Mouse (Mus musculus) forebrain, embryonic 15.5 days (tissue): ENCODE results near the gene Hes3. TPM values are rescaled to one million over a fixed set of nuclear protein-coding genes. Genes with fewer than 3 reads are reported as not detected.

Experiments
- ATAC-seq: fragments of 200-750 bp; cut with Nextera tagmentation; replicated peaks from 2 replicates; pipeline ENCODE4 v1.8.0; 2017; ENCODE audit warnings: mild to moderate bottlenecking, moderate TSS enrichment, moderate library complexity
- H3K27ac ChIP-seq: fragments of 300-500 bp; sonication (generic); replicated peaks from 2 replicates; pipeline ENCODE4 v1.5.1; 2015; ENCODE audit warnings: mild to moderate bottlenecking, inconsistent platforms
- H3K27me3 ChIP-seq: fragments of 300-500 bp; sonication (generic); 2 replicates; pipeline ENCODE4 v1.6.1; 2015; ENCODE audit warnings: inconsistent platforms
- H3K36me3 ChIP-seq: fragments of 300-500 bp; sonication (generic); 2 replicates; pipeline ENCODE4 v1.6.1; 2015; ENCODE audit warnings: mild to moderate bottlenecking, inconsistent platforms
- H3K4me1 ChIP-seq: fragments of 300-500 bp; sonication (generic); 2 replicates; pipeline ENCODE4 v1.6.1; 2015; ENCODE audit warnings: inconsistent platforms
- H3K4me2 ChIP-seq: fragments of 300-500 bp; sonication (generic); replicated peaks from 2 replicates; pipeline ENCODE4 v1.6.1; 2015; ENCODE audit warnings: mild to moderate bottlenecking, inconsistent platforms
- H3K4me3 ChIP-seq: fragments of 300-500 bp; sonication (generic); 2 replicates; pipeline ENCODE4 v1.5.1; 2015; ENCODE audit warnings: mild to moderate bottlenecking, inconsistent platforms
- H3K9ac ChIP-seq: fragments of 300-500 bp; sonication (generic); replicated peaks from 2 replicates; pipeline ENCODE4 v1.6.1; 2015; ENCODE audit warnings: mild to moderate bottlenecking, inconsistent platforms
- H3K9me3 ChIP-seq: fragments of 300-500 bp; sonication (generic); 2 replicates; pipeline ENCODE4 v1.6.1; 2016; ENCODE audit warnings: inconsistent platforms
- WGBS: fragments of 180-500 bp; shearing (Covaris S2); methylation state at CpG from one replicate; pipeline ENCODE4 v1.1.7; 2015; ENCODE audit warnings: mixed read lengths; 5-methylcytosine and 5-hydroxymethylcytosine counted together
- polyA plus RNA-seq: library from polyadenylated mRNA; unstranded; fragments of >200 nt; fragmentation: Nextera tagmentation; extraction: Ambion mirVana; gene quantifications from 2 replicates; pipeline ENCODE4 v1.2.1, GENCODE M21; 2015

Hes3 gene
- polyA plus RNA-seq, 1 experiment from 2014 or later, result 0.09 TPM

- Histone ChIP-seq H3K4me2 (0 out of 2 replicates have a peak overlapping the region, but pooled peaks have one; percentile 21), H3K9ac (no peak overlapping the region), H3K27ac (no peak overlapping the region), H3K27me3 (no peaks in the 10 kb centered on the region), H3K4me3 (peak overlapping the region; percentile 91), H3K4me1 (peaks cover 15% of the 10 kb centered on the region), H3K9me3 (no peaks in the 10 kb centered on the region), H3K36me3 (peaks cover 14% of the 10 kb centered on the region)
- WGBS, result 55% methylated on average over 16 of the region's 16 CpGs
- ATAC-seq, result peak; percentile 49
Measured at GRCm38 (mm10) chr4:152324641-152325562, 33.4 kb upstream of the Hes3 start.

- Histone ChIP-seq H3K9ac (no peak overlapping the region), H3K27me3 (peaks cover 22% of the 10 kb centered on the region), H3K4me1 (peaks cover 6% of the 10 kb centered on the region), H3K36me3 (no peaks in the 10 kb centered on the region), H3K27ac (no peak overlapping the region), H3K4me2 (no peak overlapping the region), H3K9me3 (no peaks in the 10 kb centered on the region), H3K4me3 (no peak overlapping the region)
- no peak for ATAC-seq
- WGBS, result 68% methylated on average over 5 of the region's 5 CpGs
Measured at GRCm38 (mm10) chr4:152321464-152321863, 30.0 kb upstream of the Hes3 start.

- H3K4me1 ChIP-seq, result peaks cover 15% of the 10 kb centered on the region
- H3K36me3 ChIP-seq, result no peaks in the 10 kb centered on the region
- H3K9me3 ChIP-seq, result no peaks in the 10 kb centered on the region
- H3K27ac ChIP-seq, result no peak within 1 kb of the TSS
- no peak for ATAC-seq
- H3K4me3 ChIP-seq, result no peak within 1 kb of the TSS
- H3K4me2 ChIP-seq, result peak within 1 kb of the TSS; percentile 17
- WGBS, result 3% methylated on average over 26 of the region's 26 CpGs
- H3K9ac ChIP-seq, result no peak within 1 kb of the TSS
- H3K27me3 ChIP-seq, result peaks cover 50% of the 10 kb centered on the region
Measured at GRCm38 (mm10) chr4:152318517-152319234, 27.2 kb upstream of the Hes3 start, which contains the start of gene Rnf207. Rnf207 (minus strand) TSS chr4:152318993.

- H3K9ac ChIP-seq, result no peak overlapping the region
- no peak overlapping the region for H3K27ac ChIP-seq
- 74% methylated on average over 6 of the region's 6 CpGs for WGBS
- H3K4me3 ChIP-seq, result no peak overlapping the region
- H3K27me3 ChIP-seq, result peaks cover 60% of the 10 kb centered on the region
- peaks cover 25% of the 10 kb centered on the region for H3K4me1 ChIP-seq
- H3K4me2 ChIP-seq, result no peak overlapping the region
- H3K36me3 ChIP-seq, result no peaks in the 10 kb centered on the region
- no peak for ATAC-seq
- no peaks in the 10 kb centered on the region for H3K9me3 ChIP-seq
Measured at GRCm38 (mm10) chr4:152317631-152318033, 26.2 kb upstream of the Hes3 start.

GRCm38 (mm10) chr4:152315498-152316213 lies 24.2 kb upstream of the Hes3 start:
- ATAC-seq, result no peak; the same call in 1 of the 2 replicates
- 0 out of 2 replicates have a peak overlapping the region, but pooled peaks have one; percentile 8 for H3K9ac ChIP-seq
- no peaks in the 10 kb centered on the region for H3K9me3 ChIP-seq
- no peak overlapping the region for H3K27ac ChIP-seq
- H3K4me3 ChIP-seq, result peak overlapping the region; percentile 34
- H3K27me3 ChIP-seq, result peaks cover 77% of the 10 kb centered on the region
- H3K4me2 ChIP-seq, result peak overlapping the region; percentile 42
- H3K36me3 ChIP-seq, result no peaks in the 10 kb centered on the region
- peaks cover 26% of the 10 kb centered on the region for H3K4me1 ChIP-seq
- under 1% methylated on average over 43 of the region's 43 CpGs for WGBS

- Histone ChIP-seq H3K27me3 (peaks cover 77% of the 10 kb centered on the region), H3K36me3 (no peaks in the 10 kb centered on the region), H3K4me1 (peaks cover 26% of the 10 kb centered on the region), H3K27ac (no peak overlapping the region), H3K4me2 (peak overlapping the region; percentile 54), H3K4me3 (peak overlapping the region; percentile 36), H3K9me3 (no peaks in the 10 kb centered on the region), H3K9ac (no peak overlapping the region)
- ATAC-seq, result no peak
Measured at GRCm38 (mm10) chr4:152313934-152314333, 22.5 kb upstream of the Hes3 start.

GRCm38 (mm10) chr4:152313211-152313632 lies 21.8 kb upstream of the Hes3 start:
- Histone ChIP-seq H3K9me3 (no peaks in the 10 kb centered on the region), H3K36me3 (no peaks in the 10 kb centered on the region; the same call in 1 of the 2 replicates), H3K27me3 (peaks cover 72% of the 10 kb centered on the region), H3K9ac (peak overlapping the region; percentile 37), H3K4me2 (peak overlapping the region; percentile 54), H3K4me3 (peak overlapping the region; percentile 36), H3K27ac (no peak overlapping the region), H3K4me1 (peaks cover 23% of the 10 kb centered on the region)
- peak; percentile 38; the same call in 1 of the 2 replicates for ATAC-seq
- WGBS, result under 1% methylated on average over 29 of the region's 29 CpGs

GRCm38 (mm10) chr4:152312186-152312585 lies 20.7 kb upstream of the Hes3 start:
- ATAC-seq, result no peak
- peaks cover 23% of the 10 kb centered on the region for H3K4me1 ChIP-seq
- 0 out of 2 replicates have a peak overlapping the region, but pooled peaks have one; percentile 36 for H3K4me3 ChIP-seq
- WGBS, result 2% methylated on average over 14 of the region's 14 CpGs
- no peaks in the 10 kb centered on the region for H3K9me3 ChIP-seq
- H3K9ac ChIP-seq, result no peak overlapping the region
- H3K27ac ChIP-seq, result no peak overlapping the region
- peak overlapping the region; percentile 54 for H3K4me2 ChIP-seq
- H3K36me3 ChIP-seq, result no peaks in the 10 kb centered on the region; the same call in 1 of the 2 replicates
- peaks cover 63% of the 10 kb centered on the region for H3K27me3 ChIP-seq

GRCm38 (mm10) chr4:152307542-152307941 lies 16.1 kb upstream of the Hes3 start:
- ATAC-seq, result no peak
- Histone ChIP-seq H3K4me1 (peaks cover under 1% of the 10 kb centered on the region; the same call in 1 of the 2 replicates), H3K4me2 (no peak overlapping the region), H3K4me3 (no peak overlapping the region), H3K9ac (no peak overlapping the region), H3K9me3 (no peaks in the 10 kb centered on the region), H3K36me3 (peaks cover 22% of the 10 kb centered on the region), H3K27ac (no peak overlapping the region), H3K27me3 (peaks cover 16% of the 10 kb centered on the region)
- 85% methylated on average over 9 of the region's 9 CpGs for WGBS

- Histone ChIP-seq H3K27me3 (peaks cover under 1% of the 10 kb centered on the region), H3K4me3 (no peak overlapping the region), H3K4me1 (no peaks in the 10 kb centered on the region), H3K36me3 (peaks cover 25% of the 10 kb centered on the region), H3K27ac (no peak overlapping the region), H3K9ac (no peak overlapping the region), H3K9me3 (no peaks in the 10 kb centered on the region), H3K4me2 (no peak overlapping the region)
- no peak for ATAC-seq
- 78% methylated on average over 6 of the region's 6 CpGs for WGBS
Measured at GRCm38 (mm10) chr4:152305991-152306390, 14.5 kb upstream of the Hes3 start.

GRCm38 (mm10) chr4:152304685-152305084 lies 13.2 kb upstream of the Hes3 start:
- no peak overlapping the region for H3K4me2 ChIP-seq
- H3K9ac ChIP-seq, result no peak overlapping the region
- no peaks in the 10 kb centered on the region for H3K27me3 ChIP-seq
- H3K36me3 ChIP-seq, result peaks cover 36% of the 10 kb centered on the region
- no peak for ATAC-seq
- 87% methylated on average over 6 of the region's 6 CpGs for WGBS
- no peaks in the 10 kb centered on the region for H3K9me3 ChIP-seq
- H3K4me3 ChIP-seq, result no peak overlapping the region
- peaks cover 5% of the 10 kb centered on the region; the same call in 1 of the 2 replicates for H3K4me1 ChIP-seq
- no peak overlapping the region for H3K27ac ChIP-seq
